Mouse (Mus musculus) adrenal gland, adult 8-10 months (tissue): ENCODE measurements around the gene Sowahc. TPM values are rescaled to one million over a fixed set of nuclear protein-coding genes. Genes with fewer than 3 reads are reported as not detected.

Source experiments
- DNase-seq: peaks from one replicate; pipeline ENCODE4 v3.0.0; 2022
- total RNA-seq, 4 experiments: library from RNA; stranded (reverse); gene quantifications; 2 replicates each; pipeline ENCODE4 v1.2.4; 2022

Gene Sowahc
- 10 to 100 TPM; 23.1 to 42.2 (median 35.8) TPM for total RNA-seq

DNA sequence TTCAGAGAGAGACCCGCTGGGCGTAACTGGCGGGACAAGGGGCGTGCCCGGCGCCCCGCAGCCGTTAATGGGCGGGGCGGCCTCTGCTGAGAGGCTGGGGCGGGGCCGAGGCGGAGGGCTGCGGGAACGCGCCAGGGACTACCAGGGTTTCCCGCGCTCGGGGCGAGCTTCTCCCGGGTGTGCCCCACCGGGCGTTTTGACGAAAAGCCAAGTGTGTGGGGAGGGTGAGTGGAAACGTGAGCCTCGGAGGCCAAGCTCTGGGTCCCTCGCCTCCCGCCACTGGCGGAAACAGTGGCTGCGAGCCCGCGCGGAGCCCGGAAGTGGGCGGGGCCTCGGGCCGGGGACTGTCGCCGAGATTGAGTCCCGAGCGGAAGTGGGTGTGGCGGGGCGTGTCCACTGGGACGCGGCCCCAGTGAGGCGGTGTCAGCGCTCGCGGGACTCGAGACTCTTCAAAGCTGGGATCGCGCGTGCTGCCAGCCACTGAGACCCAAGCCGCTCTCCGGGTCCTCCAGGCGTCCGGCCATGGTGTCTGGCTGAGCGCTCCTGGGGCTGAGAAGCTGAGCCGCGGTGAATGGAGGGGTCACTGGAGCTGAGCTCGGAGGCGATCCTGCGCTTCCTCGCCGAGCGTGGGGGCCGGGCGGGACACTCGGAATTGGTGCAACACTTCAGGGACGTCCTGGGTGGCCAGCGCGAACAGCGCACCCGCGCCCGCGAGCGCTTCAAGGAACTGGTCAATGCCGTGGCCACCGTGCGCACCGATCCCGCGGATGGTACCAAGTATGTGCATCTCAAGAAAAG, at the start of gene Sowahc, which contains the start of gene Sept10:
Gene Sowahc, plus strand, starts transcription at position 481 of the 798 bp plus-strand sequence.
Gene Sept10, minus strand, starts transcription at position 375 of the 798 bp plus-strand sequence.
- DNase-seq, result peak; percentile 96

DNA sequence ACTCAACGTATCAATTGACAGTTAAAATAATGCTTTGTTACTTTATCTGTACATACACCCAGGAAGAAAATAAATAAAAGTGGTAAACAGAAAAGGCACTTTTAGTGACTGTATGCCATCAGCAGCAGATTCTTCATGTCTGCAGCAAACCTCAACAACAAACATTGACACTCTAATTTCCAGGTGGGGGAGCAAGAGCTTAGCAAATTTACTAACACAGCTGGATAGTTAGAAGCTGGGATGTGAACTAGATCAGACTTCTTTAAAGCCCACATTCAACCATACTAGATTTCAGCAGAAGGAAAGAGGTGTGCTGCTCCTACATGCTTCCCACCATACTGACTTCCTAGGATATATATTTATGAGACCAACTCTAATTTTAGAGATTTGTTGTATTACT, 49.2 kb upstream of the Sowahc start:
- no peak for DNase-seq

DNA sequence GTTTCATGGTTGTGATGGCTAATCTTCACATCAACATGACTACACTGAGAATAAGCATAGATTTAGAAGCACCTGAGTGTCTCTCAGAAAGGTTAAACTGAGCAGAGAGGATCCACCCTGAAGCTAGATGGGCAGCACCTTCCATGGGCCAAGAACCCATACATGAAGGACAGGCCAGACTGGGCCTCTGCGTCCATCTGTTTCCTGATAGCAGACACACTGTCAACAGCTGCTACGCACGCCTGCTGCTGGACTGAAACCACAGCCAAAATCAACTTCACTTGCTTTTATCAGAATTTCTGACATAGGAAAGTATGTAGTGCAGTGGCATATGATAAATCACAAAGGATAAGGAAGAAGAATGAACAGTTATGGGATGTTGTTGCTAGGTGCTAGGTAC, 42.1 kb upstream of the Sowahc start:
- DNase-seq, result no peak

DNA sequence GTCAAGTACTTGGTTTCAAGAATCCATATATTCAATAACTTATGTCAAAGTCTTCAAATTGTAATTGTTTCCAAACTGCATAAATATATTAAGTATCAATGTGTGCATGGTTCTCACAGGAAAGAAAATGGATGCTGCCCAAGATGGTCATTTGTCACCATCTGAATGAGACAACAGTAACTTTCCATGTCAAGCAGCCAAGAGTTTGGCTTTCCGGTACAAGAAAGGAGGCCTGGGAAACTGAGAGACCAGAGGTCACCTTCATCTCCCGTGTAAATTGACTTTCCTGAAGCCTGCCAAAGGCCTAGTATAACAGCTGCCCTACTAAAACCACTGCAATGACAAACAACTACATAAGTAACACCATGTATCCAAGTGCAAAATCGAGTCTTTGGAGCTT, 39.4 kb upstream of the Sowahc start:
- DNase-seq, result no peak

DNA sequence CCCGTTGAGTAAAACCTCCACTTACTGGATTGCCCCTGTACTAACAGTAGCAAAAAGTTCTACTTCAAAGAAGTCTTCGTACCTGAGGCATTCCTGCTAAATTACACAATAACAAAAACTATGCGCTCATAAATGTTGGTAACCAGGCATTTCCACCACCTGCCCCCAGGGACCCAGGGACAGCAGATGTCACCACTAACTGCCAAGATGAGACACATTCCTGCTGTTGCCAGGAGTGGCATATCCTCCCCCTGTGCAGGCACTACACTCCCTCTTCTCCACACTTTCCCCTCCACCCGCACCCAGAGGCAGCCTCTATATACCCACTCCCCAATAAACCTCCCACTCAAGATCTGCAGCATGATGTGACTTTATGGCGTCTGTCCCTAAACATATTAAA, 26.9 kb upstream of the Sowahc start:
- DNase-seq, result no peak

DNA sequence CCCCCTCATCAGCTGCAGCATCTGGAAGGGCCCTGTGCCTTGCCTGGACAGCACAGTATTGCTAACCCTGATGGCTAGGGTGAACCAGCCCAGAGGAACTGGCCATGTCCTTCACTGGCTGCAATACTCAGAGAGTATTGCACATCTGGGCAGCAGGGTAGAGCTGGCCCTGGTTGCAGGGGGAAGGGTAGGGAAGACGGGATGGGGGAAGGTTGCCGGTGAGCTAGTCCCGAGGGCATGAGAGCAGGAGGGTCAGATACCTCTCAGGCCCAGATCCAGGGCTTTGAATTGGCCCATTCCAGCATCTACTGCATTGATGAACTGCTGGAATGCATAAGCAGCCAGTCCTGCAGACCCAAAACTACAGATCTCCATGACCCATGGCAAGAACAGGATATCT, 25.0 kb upstream of the Sowahc start:
- no peak for DNase-seq

DNA sequence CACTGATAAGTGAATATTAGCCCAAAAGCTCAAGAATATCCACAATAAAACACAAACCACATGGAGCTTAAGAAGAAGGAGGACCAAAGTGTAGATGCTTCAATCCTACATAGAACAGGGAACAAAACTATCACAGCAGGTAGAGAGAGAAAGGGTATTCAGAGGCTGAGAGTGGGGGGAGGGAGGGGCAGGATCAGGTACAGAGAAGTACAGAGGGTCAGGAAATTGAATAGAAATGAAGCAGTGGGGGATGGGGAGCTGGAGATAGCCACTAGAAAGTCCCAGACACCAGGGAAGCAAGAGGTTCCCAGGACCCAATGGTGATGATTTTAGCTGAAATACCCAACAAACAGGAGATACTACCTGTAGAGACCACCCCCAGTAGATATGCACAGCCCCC, 21.7 kb upstream of the Sowahc start:
- no peak for DNase-seq

DNA sequence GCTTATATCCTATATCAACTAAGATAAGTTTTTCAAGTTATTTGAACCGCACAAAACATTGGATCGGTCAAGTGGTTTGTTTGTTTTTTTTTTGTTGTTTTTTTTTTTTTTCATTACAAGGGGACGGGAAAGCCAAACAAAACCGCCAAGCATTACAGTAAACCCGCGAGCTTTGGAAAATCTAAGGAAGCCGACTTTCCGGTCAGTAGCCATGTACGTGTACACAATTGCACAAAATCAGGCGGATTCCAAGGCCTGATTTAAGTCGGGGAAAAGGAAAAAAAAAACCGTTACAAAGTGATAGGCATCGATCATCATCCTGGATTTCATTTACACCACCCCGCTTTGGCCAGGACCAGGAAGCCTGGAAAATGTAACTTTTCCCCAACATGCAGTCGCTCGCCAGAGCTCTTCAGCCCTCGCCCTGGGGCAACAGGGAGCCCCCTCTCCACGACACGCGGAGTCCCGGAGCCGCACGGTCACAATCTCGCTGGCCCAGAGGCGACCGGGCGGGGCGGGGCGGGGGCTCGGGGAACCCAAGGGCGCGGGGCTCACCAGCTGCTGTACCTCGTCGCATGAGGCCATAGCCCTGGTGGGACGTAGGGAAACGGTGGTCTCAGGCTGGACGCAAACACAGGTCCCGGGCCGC, 805 bp upstream of the Sowahc start:
- DNase-seq, result no peak

DNA sequence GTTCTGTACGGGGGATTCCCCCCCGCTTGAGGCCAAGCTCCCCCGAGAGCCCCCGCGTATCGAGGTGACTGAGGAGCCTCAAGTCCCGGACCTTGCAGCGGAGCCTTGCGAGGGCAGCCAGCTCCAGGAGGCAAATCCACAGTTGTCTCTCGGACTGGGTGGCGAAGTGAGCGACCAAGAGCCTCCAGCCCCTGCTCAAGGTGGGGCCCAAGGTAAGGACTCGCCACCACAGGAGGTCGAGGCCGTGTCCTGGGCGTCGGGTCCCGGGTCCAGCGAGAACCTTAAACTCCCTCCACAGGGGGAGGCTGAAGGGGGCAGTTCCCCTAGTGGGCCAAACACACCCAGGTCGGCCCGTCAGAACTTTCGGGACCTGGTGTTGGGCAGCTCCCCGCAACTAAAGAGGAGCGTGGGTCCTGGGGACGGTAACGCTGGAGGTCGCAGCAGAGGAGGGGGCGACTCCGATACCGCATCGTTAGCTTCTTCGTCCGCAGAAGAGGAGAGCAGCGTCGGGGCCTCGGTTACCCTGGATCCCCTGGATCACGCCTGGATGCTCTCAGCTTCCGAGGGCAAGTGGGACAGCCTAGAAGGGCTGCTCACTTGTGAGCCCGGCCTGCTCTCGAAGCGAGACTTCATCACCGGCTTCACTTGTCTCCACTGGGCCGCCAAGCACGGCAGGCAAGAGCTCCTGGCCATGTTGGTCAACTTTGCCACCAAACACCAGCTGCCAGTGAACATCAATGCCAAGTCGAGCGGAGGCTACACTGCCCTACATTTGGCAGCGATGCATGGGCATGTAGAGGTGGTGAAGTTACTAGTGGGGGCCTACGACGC, 733 bp downstream of the Sowahc start:
- peak; percentile 45 for DNase-seq

DNA sequence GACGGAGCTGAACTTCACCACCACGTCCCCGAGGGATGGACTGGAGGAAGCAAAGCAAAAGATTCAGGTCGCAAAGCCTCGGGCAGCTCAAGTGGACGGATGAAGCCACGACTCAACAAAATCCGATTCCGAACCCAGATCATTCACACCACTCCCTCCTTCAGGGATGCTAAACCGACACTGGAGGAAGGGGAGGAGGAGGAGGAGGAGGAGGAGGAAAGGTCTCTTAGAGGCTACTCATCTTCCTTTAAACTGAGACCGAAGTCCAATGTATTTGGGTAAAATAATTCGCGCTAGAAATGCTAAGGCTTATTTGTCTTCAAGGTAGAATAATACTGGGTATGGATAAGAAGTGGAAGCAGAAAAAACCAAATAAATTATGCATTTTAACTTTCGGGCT, 1.5 kb downstream of the Sowahc start:
- DNase-seq, result no peak

DNA sequence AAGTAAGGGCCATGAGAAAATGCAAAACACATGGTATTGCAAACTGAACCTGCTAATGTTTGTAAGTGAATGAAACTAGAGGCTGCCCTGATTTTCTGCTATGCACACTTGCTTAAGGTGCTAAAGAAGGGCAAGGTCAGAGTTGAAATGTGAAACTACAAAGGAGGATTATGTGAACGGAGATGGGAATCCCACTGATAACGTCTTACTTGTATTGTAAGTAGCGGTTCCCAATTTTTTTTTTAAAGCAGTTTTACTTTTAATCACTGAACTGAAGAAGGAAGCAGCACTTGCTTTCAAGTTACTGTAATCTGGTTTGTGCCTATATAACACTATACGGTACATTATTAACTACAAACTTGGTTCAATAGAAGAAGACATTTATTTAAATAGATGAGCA, 2.1 kb downstream of the Sowahc start:
- DNase-seq, result no peak

DNA sequence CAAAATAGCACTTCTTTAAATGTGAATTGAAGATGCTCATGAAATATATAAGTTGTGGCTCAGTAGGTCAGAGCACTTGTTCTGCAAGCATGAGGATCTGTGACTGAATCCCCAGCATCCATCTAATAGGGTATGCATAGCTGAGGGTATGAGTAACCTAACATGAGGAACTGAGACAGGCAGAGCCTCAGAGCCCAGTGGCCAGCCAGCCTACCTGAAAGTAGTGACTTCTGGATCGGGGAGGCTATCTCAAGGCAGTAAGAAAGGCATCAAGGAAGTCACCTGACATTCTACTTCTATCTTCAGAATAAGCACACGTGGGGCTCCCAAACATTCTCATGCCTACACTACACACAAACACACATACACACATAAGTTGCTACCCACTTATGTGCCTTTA, 3.4 kb downstream of the Sowahc start:
- DNase-seq, result no peak

DNA sequence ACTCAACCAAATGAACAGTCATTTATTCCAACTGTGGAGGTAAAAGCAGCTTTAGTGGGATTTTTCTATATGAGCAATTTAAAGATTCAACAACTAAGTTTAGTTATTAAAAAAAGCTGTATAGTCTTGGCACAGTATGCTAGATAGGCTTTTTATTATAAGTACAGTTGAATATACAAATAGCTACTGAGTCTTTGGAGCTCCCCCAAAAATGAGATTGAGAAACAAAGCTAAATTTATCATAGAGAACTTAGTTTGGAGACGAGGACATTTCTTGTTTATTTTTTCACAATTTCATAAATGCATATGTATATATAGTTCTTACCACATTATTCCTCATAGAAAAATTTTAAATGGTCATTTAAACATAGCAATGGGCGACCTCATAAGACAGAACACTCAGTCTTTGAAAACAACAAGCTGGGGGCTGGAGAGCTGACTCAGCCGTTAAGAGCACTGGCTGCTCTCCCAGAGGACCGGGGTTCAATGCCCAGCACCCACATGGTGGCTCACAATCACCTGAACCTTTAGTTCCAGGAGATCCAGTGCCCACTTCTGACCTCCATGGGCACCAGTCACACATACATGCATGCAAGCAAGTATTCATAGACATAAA, 7.6 kb downstream of the Sowahc start:
- DNase-seq, result no peak

DNA sequence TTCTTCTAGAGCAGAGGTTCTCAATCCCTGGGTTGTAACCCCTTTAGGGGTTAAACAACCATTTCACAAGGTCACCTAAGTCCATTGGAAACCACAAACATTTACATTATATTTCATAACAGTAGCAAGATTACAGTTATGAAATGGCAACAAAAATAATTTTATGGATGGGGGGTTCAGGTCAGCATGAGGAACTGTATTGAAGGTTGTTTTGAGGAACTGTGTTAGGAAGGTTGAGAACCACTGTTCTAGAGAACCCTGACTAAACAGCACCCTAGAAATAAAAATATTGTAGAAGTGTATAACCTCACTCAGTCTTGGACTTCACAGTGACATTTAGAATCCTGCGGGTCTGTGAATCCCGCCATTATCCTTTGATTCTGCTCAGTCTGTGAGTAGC, 13.5 kb downstream of the Sowahc start:
- no peak for DNase-seq

DNA sequence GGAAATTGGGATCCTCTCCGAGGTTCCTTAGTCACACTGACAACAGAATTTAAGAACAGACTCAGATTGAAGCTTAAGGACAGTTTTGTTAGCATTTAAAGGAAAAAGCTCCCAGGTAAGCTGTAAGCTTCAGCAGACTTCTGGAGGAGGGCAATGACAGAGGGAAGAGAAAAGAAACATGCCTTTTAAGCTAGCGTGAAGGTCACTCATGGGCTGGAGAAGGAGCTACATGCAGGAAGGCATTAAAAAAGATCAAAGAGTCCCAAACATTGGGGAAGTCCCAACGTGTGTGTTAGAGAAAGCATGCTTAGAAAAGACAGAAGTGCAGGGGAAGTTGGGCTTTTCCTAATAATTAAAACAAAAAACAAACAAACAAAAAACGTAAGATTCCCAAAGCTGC, 14.1 kb downstream of the Sowahc start:
- DNase-seq, result no peak

DNA sequence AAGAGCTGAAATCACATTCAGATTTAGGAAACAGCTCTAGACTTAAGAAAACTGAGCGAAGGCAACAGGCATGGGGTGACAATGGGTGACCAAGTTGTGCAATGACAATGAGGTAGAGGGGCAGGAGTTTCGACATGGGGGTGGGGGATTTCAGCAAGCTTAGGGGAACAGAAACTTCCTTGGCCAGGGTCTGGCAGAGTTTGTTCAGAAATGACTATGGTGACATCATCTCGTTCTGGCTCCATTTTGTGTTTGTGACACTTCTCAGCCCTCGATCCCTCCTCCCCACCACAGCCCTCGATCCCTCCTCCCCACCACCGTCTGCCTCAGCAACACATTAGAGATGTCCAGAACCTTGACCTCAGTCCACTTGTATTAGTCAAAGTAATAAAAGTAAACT, 14.7 kb downstream of the Sowahc start:
- peak; percentile 58 for DNase-seq

DNA sequence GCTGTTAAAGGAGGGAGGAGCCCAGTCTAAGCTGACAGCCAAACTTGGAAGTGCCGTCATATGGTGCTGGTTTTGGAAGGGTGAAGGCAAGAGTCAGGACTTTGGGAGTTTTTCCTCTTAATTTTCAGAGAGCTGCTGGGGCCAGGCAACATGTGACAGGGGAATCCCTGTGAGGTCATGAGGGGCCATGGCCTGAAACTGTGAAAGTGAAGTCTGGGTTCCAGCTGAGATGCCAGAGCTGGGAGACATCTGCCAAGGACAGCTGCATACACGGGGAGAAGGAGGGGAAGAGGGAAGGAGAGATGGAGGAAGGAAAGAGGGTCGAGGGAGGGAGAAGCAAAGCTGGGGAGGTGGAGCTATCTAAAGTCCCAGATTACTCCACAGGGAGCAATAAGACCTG, 16.0 kb downstream of the Sowahc start:
- DNase-seq, result no peak

DNA sequence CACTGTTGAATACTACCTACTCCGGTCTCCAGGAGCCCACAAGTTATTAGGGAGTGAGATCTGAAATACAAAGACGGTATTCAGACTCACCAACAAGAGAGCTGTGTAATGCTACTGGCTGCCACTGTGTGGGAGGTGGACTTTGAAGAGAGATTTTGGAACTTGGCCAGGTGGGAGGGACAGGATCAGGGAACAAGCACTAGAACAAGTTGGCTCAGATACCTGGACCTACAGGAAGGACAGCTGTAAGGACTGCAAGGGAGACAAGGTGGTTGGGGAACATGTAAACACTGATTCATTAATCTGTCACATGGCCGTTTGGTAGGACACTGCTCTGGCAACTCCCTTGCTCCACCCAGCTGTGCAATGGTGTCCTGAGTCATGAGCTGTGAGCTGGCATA, 19.4 kb downstream of the Sowahc start:
- peak; percentile 68 for DNase-seq

DNA sequence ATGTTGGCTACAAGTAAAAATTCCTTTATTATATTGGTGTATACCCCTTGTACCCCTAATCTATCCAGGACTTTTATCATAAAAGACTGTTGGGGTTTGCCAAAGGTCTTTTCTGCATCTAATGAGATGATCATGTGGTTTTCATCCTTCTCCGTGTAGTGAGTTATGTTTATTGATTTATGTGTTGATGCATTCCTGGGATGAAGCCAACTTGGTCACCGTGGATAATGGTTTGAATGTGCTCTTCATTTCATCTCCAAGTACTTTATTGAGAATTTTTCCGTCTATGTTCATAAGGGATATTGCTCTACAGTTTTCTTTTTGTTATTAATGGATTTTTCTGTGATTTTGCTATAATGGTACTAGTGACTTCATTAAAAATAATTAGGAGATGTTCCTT, 27.8 kb downstream of the Sowahc start:
- no peak for DNase-seq

DNA sequence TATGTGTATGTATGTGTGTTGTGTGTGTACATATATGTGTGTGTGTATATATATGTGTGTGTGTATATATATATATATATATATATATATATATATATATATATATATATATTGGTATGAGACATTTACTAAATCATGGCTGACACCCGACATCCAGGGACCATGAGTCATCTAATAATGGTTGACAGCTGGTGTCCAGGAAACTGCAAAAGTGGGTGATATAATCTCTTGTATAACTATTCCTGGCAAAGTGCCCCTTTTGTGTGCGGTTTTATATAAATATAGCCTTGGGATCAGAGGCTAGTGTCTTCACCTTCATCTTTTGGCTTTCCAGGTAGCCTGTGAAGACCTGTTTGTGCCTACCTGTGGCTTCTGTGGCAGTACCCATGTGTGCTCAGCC, 28.9 kb downstream of the Sowahc start:
- no peak for DNase-seq

DNA sequence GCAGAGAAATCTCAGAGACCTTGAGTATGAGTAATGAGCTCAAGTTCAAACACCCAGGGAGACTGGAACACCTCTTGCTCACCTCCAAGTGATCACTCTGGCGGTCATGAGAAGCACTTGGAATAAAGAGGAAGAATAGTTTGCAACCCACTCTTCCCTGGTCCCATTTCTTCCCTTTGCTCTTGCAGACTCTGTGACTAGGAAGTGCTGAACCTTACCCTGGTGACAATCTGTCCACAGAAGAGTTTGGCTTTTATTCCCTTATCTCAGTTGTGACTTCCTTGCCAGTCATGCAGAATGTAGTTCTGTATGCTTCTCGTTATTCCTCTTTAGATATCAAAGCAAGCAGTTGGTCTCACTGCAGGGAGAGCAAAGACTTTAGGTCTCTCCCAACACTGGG, 30.2 kb downstream of the Sowahc start:
- DNase-seq, result no peak

DNA sequence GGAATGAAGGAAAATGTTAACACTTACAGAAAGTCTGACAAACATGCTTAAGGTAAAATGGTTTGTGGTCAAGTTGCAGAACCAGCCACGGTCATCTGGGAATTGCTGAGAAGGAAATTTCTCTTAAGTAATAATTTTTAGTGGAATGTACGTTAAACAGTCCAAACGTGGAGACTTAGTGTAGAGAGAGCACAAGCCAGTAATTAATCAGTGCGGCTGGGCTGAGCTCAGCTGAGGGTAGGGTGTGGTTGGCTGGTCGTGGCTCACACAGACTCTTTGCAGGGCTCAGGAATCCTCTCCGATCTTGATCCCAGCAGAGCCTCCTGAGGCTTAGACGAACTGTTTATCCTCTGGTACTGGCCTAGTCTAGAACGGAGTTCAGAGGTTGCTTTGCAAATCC, 30.6 kb downstream of the Sowahc start:
- no peak for DNase-seq

DNA sequence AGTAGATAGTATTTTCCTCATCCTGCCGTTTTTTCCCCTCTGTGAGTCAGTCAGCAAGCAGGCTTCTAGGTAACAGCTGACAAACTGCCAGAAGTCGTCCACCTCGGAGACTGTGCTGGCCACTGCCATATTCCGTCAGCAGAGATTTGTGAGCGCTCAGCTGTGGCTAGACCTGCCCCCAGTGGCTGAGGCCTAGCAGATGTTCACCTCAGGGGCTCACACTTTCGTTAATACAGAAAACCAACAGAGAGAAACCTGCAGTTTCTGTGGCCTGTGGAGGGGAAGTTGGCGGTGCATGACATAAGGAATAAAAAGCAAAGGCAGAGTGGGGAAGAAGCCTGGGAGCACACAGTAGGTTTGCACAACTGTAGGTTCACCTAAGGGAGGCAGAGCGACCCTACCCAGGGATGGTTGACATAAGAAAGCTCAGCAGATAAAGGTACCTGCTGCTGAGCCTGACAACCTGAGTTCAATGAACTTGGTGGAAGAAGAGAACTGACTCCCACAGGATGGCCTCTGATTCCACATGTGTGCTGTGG, 31.9 kb downstream of the Sowahc start:
- DNase-seq, result no peak
